Mouse (Mus musculus) Patski (cell line): Measurements from ENCODE around the gene Mettl27. TPM values are rescaled to one million over a fixed set of nuclear protein-coding genes. Genes with fewer than 3 reads are reported as not detected.

Experiments
- ATAC-seq: fragments of 100-300 bp; one replicate; pipeline ENCODE4 v1.8.0; 2021
- CTCF ChIA-PET: fragments of 350-600 bp; sonication (Branson Sonifier 250); formaldehyde crosslinking; loops from one replicate; lab custom pipeline; 2022; ENCODE audit warnings: inconsistent platforms; lab: Charles Lee
- POLR2A ChIA-PET: fragments of 350-600 bp; sonication (Branson Sonifier 250); formaldehyde crosslinking; loops from one replicate; lab custom pipeline; 2022; ENCODE audit warnings: antibody characterized with exemption, inconsistent platforms; lab: Charles Lee
- DNase-seq: peaks from one replicate; pipeline ENCODE4 v3.0.0-alpha.2; 2011; ENCODE audit warnings: low read depth, low spot score
- H3K27me3 ChIP-seq: fragments of 371-371 bp; one replicate; pipeline ENCODE4 v1.5.1; 2021
- CTCF ChIP-seq: fragments of 100-300 bp; IDR thresholded peaks from one replicate; pipeline ENCODE4 v1.5.1; 2021
- in situ Hi-C: fragments of 300-500 bp; cut with MboI; formaldehyde crosslinking; loops from 3 replicates; pipeline ENCODE4 v1.11.1; 2018; ENCODE audit warnings: low pct_unique_long_range_greater_than_20kb, mixed read lengths
- polyA plus RNA-seq: library from polyadenylated mRNA; unstranded; gene quantifications from one replicate; pipeline ENCODE4 v1.2.3, GENCODE M21; 2021

The Mettl27 gene
- polyA plus RNA-seq, 1 experiment from 2014 or later: 27.5 TPM

GRCm38 (mm10) chr5:134901012-134901643 is 31.0 kb upstream of the Mettl27 start:
- no peak for TF ChIP-seq CTCF
- POLR2A ChIA-PET: no interaction called here
- peaks cover 11% of the 10 kb centered on the region for H3K27me3 ChIP-seq
- DNase-seq (peak; percentile 24), ATAC-seq (no peak)
- in situ Hi-C loops: loop anchor here (5.0 to 10.0 kb wide), 2 partner anchors 154 to 406 kb away; partner anchors contain the start of gene Eln
- CTCF ChIA-PET: interaction anchor here (1.1 to 2.2 kb wide), 2 partner anchors 154 to 167 kb away, joined by 3 to 11 read pairs; partner anchors contain the start of gene Eln

- peaks cover 11% of the 10 kb centered on the region for H3K27me3 ChIP-seq
- DNase-seq (no peak), ATAC-seq (no peak)
- TF ChIP-seq CTCF: no peak
- ChIA-PET POLR2A (no interaction called here), CTCF (interaction anchor here (1.1 to 2.2 kb wide), 2 partner anchors 154 to 168 kb away, joined by 3 to 11 read pairs; partner anchors contain the start of gene Eln)
- in situ Hi-C loops: loop anchor here (5.0 to 10.0 kb wide), 2 partner anchors 154 to 407 kb away; partner anchors contain the start of gene Eln
Measured at GRCm38 (mm10) chr5:134901644-134902027, 30.5 kb upstream of the Mettl27 start.

GRCm38 (mm10) chr5:134906633-134907032 is 25.5 kb upstream of the Mettl27 start, which contains the start of gene Tmem270:
TSS of gene Tmem270 (minus strand) at chr5:134906733.
- peaks cover 4% of the 10 kb centered on the region for H3K27me3 ChIP-seq
- TF ChIP-seq CTCF: no peak
- CTCF ChIA-PET: interaction anchor here (1.0 to 4.9 kb wide), 24 partner anchors 9 to 379 kb away, joined by 3 to 101 read pairs (median 6); partner anchors contain the start of genes Abhd11, Cldn13 and Mettl27
- in situ Hi-C loops: loop anchor here (10.0 kb wide), 1 partner anchor 412 kb away; no protein-coding TSS in a partner anchor
- ATAC-seq (no peak), DNase-seq (no peak)
- POLR2A ChIA-PET: no interaction called here

GRCm38 (mm10) chr5:134907135-134907534 is 25.0 kb upstream of the Mettl27 start:
- DNase-seq (peak; percentile 83), ATAC-seq (peak; percentile 53)
- H3K27me3 ChIP-seq: peaks cover 4% of the 10 kb centered on the region
- CTCF ChIA-PET: interaction anchor here (0.7 to 4.9 kb wide), 27 partner anchors 9 to 378 kb away, joined by 3 to 101 read pairs (median 6); partner anchors contain the start of genes Abhd11, Cldn13, Mettl27 and Stx1a
- TF ChIP-seq CTCF: peak; percentile 100
- POLR2A ChIA-PET: no interaction called here
- in situ Hi-C loops: loop anchor here (10.0 kb wide), 1 partner anchor 412 kb away; no protein-coding TSS in a partner anchor

- ChIA-PET CTCF (interaction anchor here (1.0 kb wide), 1 partner anchor 54 kb away, joined by 3 read pairs; no protein-coding TSS in a partner anchor), POLR2A (no interaction called here)
- H3K27me3 ChIP-seq: no peaks in the 10 kb centered on the region
- ATAC-seq (no peak), DNase-seq (no peak)
- in situ Hi-C loops: loop anchor here (10.0 kb wide), 1 partner anchor 373 kb away; no protein-coding TSS in a partner anchor
- no peak for TF ChIP-seq CTCF
Measured at GRCm38 (mm10) chr5:134911901-134912300, 20.3 kb upstream of the Mettl27 start.

GRCm38 (mm10) chr5:134913352-134913751 is 18.8 kb upstream of the Mettl27 start:
- ATAC-seq (no peak), DNase-seq (no peak)
- in situ Hi-C loops: loop anchor here (10.0 kb wide), 1 partner anchor 371 kb away; no protein-coding TSS in a partner anchor
- no peaks in the 10 kb centered on the region for H3K27me3 ChIP-seq
- no peak for TF ChIP-seq CTCF
- CTCF ChIA-PET: no interaction called here
- POLR2A ChIA-PET: interaction anchor here (0.6 kb wide), 1 partner anchor 18 kb away, joined by 3 read pairs; no protein-coding TSS in a partner anchor

GRCm38 (mm10) chr5:134913753-134914152 is 18.4 kb upstream of the Mettl27 start:
- POLR2A ChIA-PET: interaction anchor here (0.6 kb wide), 1 partner anchor 19 kb away, joined by 3 read pairs; no protein-coding TSS in a partner anchor
- DNase-seq (no peak), ATAC-seq (no peak)
- in situ Hi-C loops: loop anchor here (10.0 kb wide), 1 partner anchor 371 kb away; no protein-coding TSS in a partner anchor
- TF ChIP-seq CTCF: no peak
- H3K27me3 ChIP-seq: no peaks in the 10 kb centered on the region
- CTCF ChIA-PET: no interaction called here

- ATAC-seq: no peak
- in situ Hi-C loops: loop anchor here (10.0 kb wide), 1 partner anchor 370 kb away; no protein-coding TSS in a partner anchor
- ChIA-PET CTCF (interaction anchor here (1.6 to 2.5 kb wide), 2 partner anchors 7 to 51 kb away, joined by 4 to 10 read pairs; no protein-coding TSS in a partner anchor), POLR2A (no interaction called here)
- DNase-seq: no peak
- no peak for TF ChIP-seq CTCF
- no peaks in the 10 kb centered on the region for H3K27me3 ChIP-seq
Measured at GRCm38 (mm10) chr5:134914510-134914909, 17.7 kb upstream of the Mettl27 start.

- DNase-seq (no peak), ATAC-seq (no peak)
- in situ Hi-C loops: loop anchor here (5.0 to 10.0 kb wide), 2 partner anchors 52 to 369 kb away; no protein-coding TSS in a partner anchor
- no peaks in the 10 kb centered on the region for H3K27me3 ChIP-seq
- TF ChIP-seq CTCF: no peak
- CTCF ChIA-PET: interaction anchor here (0.9 to 2.5 kb wide), 3 partner anchors 8 to 50 kb away, joined by 4 to 10 read pairs (median 4); no protein-coding TSS in a partner anchor
- POLR2A ChIA-PET: no interaction called here
Measured at GRCm38 (mm10) chr5:134915311-134915710, 16.9 kb upstream of the Mettl27 start, which contains the start of gene Cldn13. TSS of gene Cldn13 (minus strand) at chr5:134915526.

- no peaks in the 10 kb centered on the region for H3K27me3 ChIP-seq
- ChIA-PET POLR2A (interaction anchor here (0.7 to 1.0 kb wide), 2 partner anchors 11 to 46 kb away, joined by 3 read pairs; no protein-coding TSS in a partner anchor), CTCF (interaction anchor here (1.8 to 5.5 kb wide), 3 partner anchors 10 to 48 kb away, joined by 6 to 28 read pairs (median 10); no protein-coding TSS in a partner anchor)
- no peak for DNase-seq
- TF ChIP-seq CTCF: peak; percentile 76
- in situ Hi-C loops: loop anchor here (5.0 to 10.0 kb wide), 2 partner anchors 49 to 367 kb away; no protein-coding TSS in a partner anchor
- no peak for ATAC-seq
Measured at GRCm38 (mm10) chr5:134918071-134918832, 13.9 kb upstream of the Mettl27 start.
